Mouse (Mus musculus): Measurements from ENCODE around the gene Ccdc85b. TPM values are rescaled to one million over a fixed set of nuclear protein-coding genes. Genes with fewer than 3 reads are reported as not detected.

Ccdc85b gene
- polyA plus RNA-seq, 1 experiment from 2014 or later: 5.0 TPM

GRCm38 (mm10) chr19:5461411-5461810, 3.7 kb upstream of the Ccdc85b start:
- no peak for ATAC-seq
- H3K36me3 ChIP-seq (ENCODE audit: control insufficient read depth, insufficient read depth, low read length): peaks cover 13% of the 10 kb centered on the region
- H3K27me3 ChIP-seq (replicated peaks; ENCODE audit: control insufficient read depth, insufficient read depth, low read length): no peaks in the 10 kb centered on the region
- H3K4me1 ChIP-seq (ENCODE audit: control insufficient read depth, insufficient read depth, low read length): peaks cover 13% of the 10 kb centered on the region
- H3K4me3 ChIP-seq (ENCODE audit: low read length): peak overlapping the region; percentile 74
- peak overlapping the region; percentile 94 for H3K4me2 ChIP-seq (ENCODE audit: low read depth, low read length)
- peak overlapping the region; percentile 74 for H3K9ac ChIP-seq (ENCODE audit: low read depth, low read length)
- no peak overlapping the region for H3K27ac ChIP-seq (ENCODE audit: low read length)
- 80% methylated on average over 6 of the region's 6 CpGs for WGBS
- H3K9me3 ChIP-seq (ENCODE audit: control insufficient read depth, low read length): no peaks in the 10 kb centered on the region

GRCm38 (mm10) chr19:5460465-5460911, 2.8 kb upstream of the Ccdc85b start, which contains the start of gene Fibp:
TSS of gene Fibp (plus strand) at chr19:5460615.
- Histone ChIP-seq H3K27ac (ENCODE audit: low read length) (peak within 1 kb of the TSS; percentile 59), H3K4me1 (ENCODE audit: control insufficient read depth, insufficient read depth, low read length) (peaks cover 22% of the 10 kb centered on the region), H3K9ac (ENCODE audit: low read depth, low read length) (peak within 1 kb of the TSS; percentile 74), H3K9me3 (ENCODE audit: control insufficient read depth, low read length) (no peaks in the 10 kb centered on the region), H3K36me3 (ENCODE audit: control insufficient read depth, insufficient read depth, low read length) (peaks cover 7% of the 10 kb centered on the region), H3K4me2 (ENCODE audit: low read depth, low read length) (peak within 1 kb of the TSS; percentile 94), H3K27me3 (replicated peaks; ENCODE audit: control insufficient read depth, insufficient read depth, low read length) (no peaks in the 10 kb centered on the region), H3K4me3 (ENCODE audit: low read length) (peak within 1 kb of the TSS; percentile 74)
- ATAC-seq: peak; percentile 69
- under 1% methylated on average over 32 of the region's 32 CpGs for WGBS

GRCm38 (mm10) chr19:5459896-5460295, 2.2 kb upstream of the Ccdc85b start:
- Histone ChIP-seq H3K4me1 (ENCODE audit: control insufficient read depth, insufficient read depth, low read length) (peaks cover 28% of the 10 kb centered on the region), H3K9me3 (ENCODE audit: control insufficient read depth, low read length) (no peaks in the 10 kb centered on the region), H3K36me3 (ENCODE audit: control insufficient read depth, insufficient read depth, low read length) (peaks cover 3% of the 10 kb centered on the region; the same call in 1 of the 2 replicates), H3K4me2 (ENCODE audit: low read depth, low read length) (peak overlapping the region; percentile 68), H3K9ac (ENCODE audit: low read depth, low read length) (peak overlapping the region; percentile 74), H3K4me3 (ENCODE audit: low read length) (peak overlapping the region; percentile 74), H3K27ac (ENCODE audit: low read length) (peak overlapping the region; percentile 59; the same call in 1 of the 2 replicates), H3K27me3 (replicated peaks; ENCODE audit: control insufficient read depth, insufficient read depth, low read length) (no peaks in the 10 kb centered on the region)
- no peak for ATAC-seq
- WGBS: 29% methylated on average over 3 of the region's 3 CpGs

GRCm38 (mm10) chr19:5459019-5459418, 1.3 kb upstream of the Ccdc85b start:
- H3K9ac ChIP-seq (ENCODE audit: low read depth, low read length): no peak overlapping the region
- 63% methylated on average over 7 of the region's 7 CpGs for WGBS
- H3K4me1 ChIP-seq (ENCODE audit: control insufficient read depth, insufficient read depth, low read length): peaks cover 30% of the 10 kb centered on the region
- H3K9me3 ChIP-seq (ENCODE audit: control insufficient read depth, low read length): no peaks in the 10 kb centered on the region
- peaks cover 3% of the 10 kb centered on the region; the same call in 1 of the 2 replicates for H3K36me3 ChIP-seq (ENCODE audit: control insufficient read depth, insufficient read depth, low read length)
- no peak overlapping the region for H3K27ac ChIP-seq (ENCODE audit: low read length)
- no peak overlapping the region for H3K4me2 ChIP-seq (ENCODE audit: low read depth, low read length)
- no peaks in the 10 kb centered on the region for H3K27me3 ChIP-seq (replicated peaks; ENCODE audit: control insufficient read depth, insufficient read depth, low read length)
- no peak overlapping the region for H3K4me3 ChIP-seq (ENCODE audit: low read length)
- ATAC-seq: no peak

DNA sequence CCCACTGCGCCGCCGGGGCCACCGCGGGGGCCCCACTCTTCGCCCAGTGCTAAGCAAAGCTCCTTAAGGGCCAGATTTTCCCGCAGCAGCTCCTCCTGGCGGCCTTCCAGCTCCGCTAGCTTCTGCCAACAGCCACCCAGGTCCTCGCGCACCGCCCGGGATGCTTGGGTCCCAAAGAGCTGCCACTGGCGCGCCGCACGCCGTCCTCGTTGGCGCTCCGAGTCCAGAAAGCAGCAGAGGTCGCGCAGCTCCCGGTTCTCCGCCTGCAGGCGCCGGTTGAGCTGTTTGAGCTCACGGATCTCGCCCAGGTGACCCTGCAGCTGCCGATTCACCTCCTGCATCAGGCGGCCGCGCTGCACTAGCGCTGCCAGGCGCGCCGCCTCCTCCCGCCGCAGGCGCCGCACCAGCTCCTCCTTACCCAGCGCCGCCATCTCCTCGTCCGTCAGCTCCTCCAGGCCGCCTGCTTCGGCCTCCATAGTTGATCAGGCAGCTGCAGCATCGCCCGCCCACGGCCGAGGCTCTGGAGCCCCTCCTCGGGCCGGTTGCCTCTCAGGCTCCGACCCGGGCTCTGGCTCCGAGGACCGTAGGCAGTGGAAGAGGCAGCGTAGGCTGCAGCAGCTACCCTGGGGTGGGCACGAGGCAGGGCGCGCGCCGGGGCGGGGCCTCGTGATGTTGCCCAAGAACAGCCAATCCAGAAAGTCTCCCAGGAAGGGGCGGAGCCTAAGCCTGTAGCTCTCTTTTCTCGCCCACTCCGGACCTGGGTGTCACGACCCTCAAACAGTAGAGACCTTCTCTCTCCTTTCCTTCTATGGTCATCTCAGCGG, 560 bp downstream of the Ccdc85b start:
- WGBS: under 1% methylated on average over 70 of the region's 70 CpGs
- H3K36me3 ChIP-seq (ENCODE audit: control insufficient read depth, insufficient read depth, low read length): peaks cover 3% of the 10 kb centered on the region; the same call in 1 of the 2 replicates
- peak overlapping the region; percentile 65 for H3K4me3 ChIP-seq (ENCODE audit: low read length)
- ATAC-seq: peak; percentile 88
- H3K4me2 ChIP-seq (ENCODE audit: low read depth, low read length): peak overlapping the region; percentile 98
- H3K9me3 ChIP-seq (ENCODE audit: control insufficient read depth, low read length): no peaks in the 10 kb centered on the region
- H3K4me1 ChIP-seq (ENCODE audit: control insufficient read depth, insufficient read depth, low read length): peaks cover 30% of the 10 kb centered on the region
- H3K27ac ChIP-seq (ENCODE audit: low read length): peak overlapping the region; percentile 93
- H3K9ac ChIP-seq (ENCODE audit: low read depth, low read length): peak overlapping the region; percentile 85
- H3K27me3 ChIP-seq (replicated peaks; ENCODE audit: control insufficient read depth, insufficient read depth, low read length): no peaks in the 10 kb centered on the region

DNA sequence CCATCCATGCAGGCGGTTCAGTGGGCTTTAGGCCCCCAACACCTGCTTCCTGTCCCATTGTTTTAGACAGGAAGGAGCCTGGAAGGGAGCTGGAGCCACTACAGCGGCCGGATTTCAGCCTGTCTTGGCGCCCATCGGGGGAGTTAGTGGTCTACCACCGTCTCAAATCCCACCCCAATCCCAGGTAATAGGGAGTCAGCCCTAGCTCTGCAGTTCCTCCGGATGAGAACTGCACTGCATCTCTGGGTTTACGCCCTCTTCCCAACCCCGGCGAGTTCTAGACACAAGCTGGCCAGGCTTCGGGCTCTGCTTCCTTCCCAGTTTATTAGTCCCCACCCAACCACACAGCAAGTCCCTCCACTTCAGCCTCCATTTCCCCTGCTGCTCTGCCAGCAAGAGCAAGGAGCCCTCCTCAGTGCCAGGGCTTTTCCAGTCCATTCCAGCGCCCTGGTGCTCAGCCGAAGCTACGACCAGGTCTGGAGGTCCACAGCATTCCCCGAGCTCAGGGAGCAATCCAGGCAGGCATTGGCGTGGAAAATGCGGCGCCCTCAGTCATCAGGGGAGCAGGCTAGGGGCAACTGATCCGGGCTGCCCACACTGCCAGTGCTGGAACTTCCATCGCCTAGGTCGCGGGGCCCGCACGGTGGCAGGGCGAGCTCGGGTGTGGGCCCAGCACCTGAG, 1.3 kb downstream of the Ccdc85b start:
- Histone ChIP-seq H3K27ac (ENCODE audit: low read length) (peak overlapping the region; percentile 93), H3K36me3 (ENCODE audit: control insufficient read depth, insufficient read depth, low read length) (peaks cover under 1% of the 10 kb centered on the region; the same call in 1 of the 2 replicates), H3K9me3 (ENCODE audit: control insufficient read depth, low read length) (no peaks in the 10 kb centered on the region), H3K4me2 (ENCODE audit: low read depth, low read length) (peak overlapping the region; percentile 98), H3K9ac (ENCODE audit: low read depth, low read length) (peak overlapping the region; percentile 85), H3K4me1 (ENCODE audit: control insufficient read depth, insufficient read depth, low read length) (peaks cover 28% of the 10 kb centered on the region), H3K4me3 (ENCODE audit: low read length) (peak overlapping the region; percentile 65), H3K27me3 (replicated peaks; ENCODE audit: control insufficient read depth, insufficient read depth, low read length) (no peaks in the 10 kb centered on the region)
- WGBS: 3% methylated on average over 26 of the region's 26 CpGs
- ATAC-seq: no peak

DNA sequence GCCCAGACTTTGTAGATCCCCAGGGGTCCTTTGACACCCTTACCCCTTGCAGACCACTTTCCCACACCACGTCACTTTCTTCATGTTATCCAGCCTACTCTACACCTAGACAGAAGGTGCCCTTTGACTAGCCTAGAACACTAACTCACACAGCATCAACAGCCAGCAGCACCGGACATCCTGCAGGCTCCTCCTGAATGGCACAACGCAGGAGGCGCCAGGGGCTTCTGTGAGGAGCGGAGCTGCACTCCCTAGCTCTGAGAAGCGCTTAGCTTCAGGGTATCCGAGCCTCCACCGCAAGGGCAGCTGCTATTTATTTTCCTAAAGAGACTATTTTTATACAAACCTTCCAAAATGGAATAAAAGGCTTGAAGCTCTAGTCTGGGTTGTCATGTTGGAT, 2.1 kb downstream of the Ccdc85b start:
- Histone ChIP-seq H3K4me1 (ENCODE audit: control insufficient read depth, insufficient read depth, low read length) (peaks cover 23% of the 10 kb centered on the region), H3K4me2 (ENCODE audit: low read depth, low read length) (peak overlapping the region; percentile 98), H3K27me3 (replicated peaks; ENCODE audit: control insufficient read depth, insufficient read depth, low read length) (no peaks in the 10 kb centered on the region; the same call in 1 of the 2 replicates), H3K27ac (ENCODE audit: low read length) (no peak overlapping the region), H3K9me3 (ENCODE audit: control insufficient read depth, low read length) (no peaks in the 10 kb centered on the region), H3K4me3 (ENCODE audit: low read length) (peak overlapping the region; percentile 65), H3K36me3 (ENCODE audit: control insufficient read depth, insufficient read depth, low read length) (no peaks in the 10 kb centered on the region; the same call in 1 of the 2 replicates), H3K9ac (ENCODE audit: low read depth, low read length) (peak overlapping the region; percentile 85; the same call in 1 of the 2 replicates)
- ATAC-seq: no peak
- WGBS: 65% methylated on average over 8 of the region's 8 CpGs

DNA sequence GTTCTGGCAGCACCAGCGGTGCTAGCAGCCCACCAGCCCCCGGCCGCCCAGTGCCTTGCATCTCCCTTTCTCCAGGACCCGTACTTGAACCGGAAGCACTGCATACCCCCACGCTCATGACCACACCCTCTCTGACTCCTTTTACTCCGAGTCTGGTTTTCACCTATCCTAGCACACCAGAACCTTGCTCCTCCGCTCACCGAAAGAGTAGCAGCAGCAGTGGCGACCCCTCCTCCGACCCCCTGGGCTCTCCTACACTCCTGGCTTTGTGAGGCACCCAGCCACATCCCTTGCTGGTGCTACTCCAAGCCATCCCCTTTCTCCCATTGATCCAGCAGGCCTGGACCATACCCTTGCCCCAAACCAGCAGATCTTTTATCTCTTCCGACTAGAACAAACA, 2.7 kb downstream of the Ccdc85b start:
- peak overlapping the region; percentile 65 for H3K4me3 ChIP-seq (ENCODE audit: low read length)
- no peaks in the 10 kb centered on the region for H3K9me3 ChIP-seq (ENCODE audit: control insufficient read depth, low read length)
- H3K27me3 ChIP-seq (replicated peaks; ENCODE audit: control insufficient read depth, insufficient read depth, low read length): peaks cover 5% of the 10 kb centered on the region
- H3K4me2 ChIP-seq (ENCODE audit: low read depth, low read length): peak overlapping the region; percentile 98
- no peaks in the 10 kb centered on the region; the same call in 1 of the 2 replicates for H3K36me3 ChIP-seq (ENCODE audit: control insufficient read depth, insufficient read depth, low read length)
- H3K4me1 ChIP-seq (ENCODE audit: control insufficient read depth, insufficient read depth, low read length): peaks cover 22% of the 10 kb centered on the region
- no peak overlapping the region for H3K27ac ChIP-seq (ENCODE audit: low read length)
- H3K9ac ChIP-seq (ENCODE audit: low read depth, low read length): peak overlapping the region; percentile 85; the same call in 1 of the 2 replicates
- WGBS: 82% methylated on average over 12 of the region's 12 CpGs
- ATAC-seq: no peak

DNA sequence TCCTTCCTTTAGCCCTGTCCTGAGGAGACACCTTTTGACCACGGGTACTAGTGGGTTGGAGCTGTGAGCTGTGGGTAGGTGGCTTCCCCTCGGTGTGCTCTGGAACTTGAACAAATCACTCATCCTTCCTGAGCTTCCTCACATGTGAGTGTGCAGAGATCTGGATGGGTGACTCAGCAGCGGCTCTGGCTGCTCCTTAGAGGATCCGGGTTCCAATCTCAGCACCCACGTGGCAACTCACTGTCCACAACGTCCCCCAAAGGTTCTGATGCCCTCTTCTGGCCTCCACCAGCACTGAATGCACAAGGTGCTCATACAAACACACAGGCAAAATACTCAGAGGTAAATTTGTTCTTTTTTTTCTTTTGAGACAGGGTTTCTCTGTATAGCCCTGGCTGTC, 5.9 kb downstream of the Ccdc85b start:
- ATAC-seq: no peak
- Histone ChIP-seq H3K9ac (ENCODE audit: low read depth, low read length) (no peak overlapping the region), H3K27me3 (replicated peaks; ENCODE audit: control insufficient read depth, insufficient read depth, low read length) (peaks cover 28% of the 10 kb centered on the region), H3K27ac (ENCODE audit: low read length) (no peak overlapping the region), H3K9me3 (ENCODE audit: control insufficient read depth, low read length) (no peaks in the 10 kb centered on the region), H3K4me2 (ENCODE audit: low read depth, low read length) (no peak overlapping the region), H3K4me3 (ENCODE audit: low read length) (no peak overlapping the region), H3K4me1 (ENCODE audit: control insufficient read depth, insufficient read depth, low read length) (peaks cover 30% of the 10 kb centered on the region), H3K36me3 (ENCODE audit: control insufficient read depth, insufficient read depth, low read length) (no peaks in the 10 kb centered on the region; the same call in 1 of the 2 replicates)
- WGBS: 80% methylated on average over 6 of the region's 6 CpGs

All from intestine, embryonic 16.5 days (tissue).